Mouse (Mus musculus) monocyte, adult 5-6 weeks (primary cell): ENCODE results near the gene Gm4969. TPM values are rescaled to one million over a fixed set of nuclear protein-coding genes. Genes with fewer than 3 reads are reported as not detected.
A peak's percentile ranks its signal among the peaks of the same experiment; 100 is the strongest.

Experiments
- ATAC-seq: fragments of 153-309, 156-312 bp; replicated peaks from 2 replicates; pipeline ENCODE4 v1.8.0; 2017; ENCODE audit warnings: mild to moderate bottlenecking; ENCODE audit not compliant: low TSS enrichment, insufficient number of reproducible peaks, severe bottlenecking, poor library complexity, low FRiP score
- total RNA-seq: library from RNA; stranded (forward); fragments of 200-1000, 200-491, 200-594 nt; gene quantifications from 3 replicates; pipeline ENCODE4 v1.2.3, GENCODE M21; 2017

Gene Gm4969
- total RNA-seq, 1 experiment from 2014 or later: not detected

- ATAC-seq: no peak
Observed at GRCm38 (mm10) chr7:19096421-19096976, 21.7 kb downstream of the Gm4969 start.

GRCm38 (mm10) chr7:19095751-19096110 lies 22.4 kb downstream of the Gm4969 start:
- ATAC-seq: no peak

DNA sequence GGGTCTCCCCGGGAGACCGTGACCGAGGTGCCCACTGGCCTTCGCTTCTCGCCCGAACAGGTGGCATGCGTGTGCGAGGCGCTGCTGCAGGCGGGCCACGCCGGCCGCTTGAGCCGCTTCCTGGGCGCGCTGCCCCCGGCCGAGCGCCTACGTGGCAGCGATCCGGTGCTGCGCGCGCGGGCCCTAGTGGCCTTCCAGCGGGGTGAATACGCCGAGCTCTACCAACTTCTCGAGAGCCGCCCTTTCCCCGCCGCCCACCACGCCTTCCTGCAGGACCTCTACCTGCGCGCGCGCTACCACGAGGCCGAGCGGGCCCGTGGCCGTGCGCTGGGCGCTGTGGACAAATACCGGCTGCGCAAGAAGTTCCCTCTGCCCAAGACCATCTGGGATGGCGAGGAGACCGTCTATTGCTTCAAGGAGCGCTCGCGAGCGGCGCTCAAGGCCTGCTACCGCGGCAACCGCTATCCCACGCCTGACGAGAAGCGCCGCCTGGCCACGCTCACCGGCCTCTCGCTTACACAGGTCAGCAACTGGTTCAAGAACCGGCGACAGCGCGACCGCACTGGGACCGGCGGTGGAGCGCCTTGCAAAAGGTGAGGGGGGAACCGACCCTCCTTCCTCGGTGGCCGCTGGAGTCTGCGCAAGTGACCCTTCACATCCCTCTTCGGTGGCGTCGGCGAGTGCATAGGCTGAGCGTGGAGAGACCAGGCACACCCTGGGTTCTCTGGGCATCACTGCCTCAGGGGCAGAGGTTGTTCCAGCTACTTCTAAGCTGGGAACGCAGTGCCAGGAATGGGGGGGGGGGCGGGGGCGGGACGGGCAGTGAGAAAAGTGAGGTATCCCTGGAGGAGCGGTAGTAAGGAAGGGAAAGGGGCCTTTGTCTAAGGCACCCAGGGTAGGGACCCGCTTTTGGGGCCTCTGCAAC lies 23.1 kb downstream of the Gm4969 start:
- no peak for ATAC-seq

- ATAC-seq: no peak
Observed at GRCm38 (mm10) chr7:19094471-19094825, 23.7 kb downstream of the Gm4969 start, which contains the start of gene Six5. Gene Six5 (plus strand): TSS chr7:19094594.

GRCm38 (mm10) chr7:19093537-19094385 lies 24.4 kb downstream of the Gm4969 start:
- no peak; the same call in 1 of the 2 replicates for ATAC-seq

GRCm38 (mm10) chr7:19093174-19093521 lies 25.0 kb downstream of the Gm4969 start:
- ATAC-seq: peak; percentile 48

DNA sequence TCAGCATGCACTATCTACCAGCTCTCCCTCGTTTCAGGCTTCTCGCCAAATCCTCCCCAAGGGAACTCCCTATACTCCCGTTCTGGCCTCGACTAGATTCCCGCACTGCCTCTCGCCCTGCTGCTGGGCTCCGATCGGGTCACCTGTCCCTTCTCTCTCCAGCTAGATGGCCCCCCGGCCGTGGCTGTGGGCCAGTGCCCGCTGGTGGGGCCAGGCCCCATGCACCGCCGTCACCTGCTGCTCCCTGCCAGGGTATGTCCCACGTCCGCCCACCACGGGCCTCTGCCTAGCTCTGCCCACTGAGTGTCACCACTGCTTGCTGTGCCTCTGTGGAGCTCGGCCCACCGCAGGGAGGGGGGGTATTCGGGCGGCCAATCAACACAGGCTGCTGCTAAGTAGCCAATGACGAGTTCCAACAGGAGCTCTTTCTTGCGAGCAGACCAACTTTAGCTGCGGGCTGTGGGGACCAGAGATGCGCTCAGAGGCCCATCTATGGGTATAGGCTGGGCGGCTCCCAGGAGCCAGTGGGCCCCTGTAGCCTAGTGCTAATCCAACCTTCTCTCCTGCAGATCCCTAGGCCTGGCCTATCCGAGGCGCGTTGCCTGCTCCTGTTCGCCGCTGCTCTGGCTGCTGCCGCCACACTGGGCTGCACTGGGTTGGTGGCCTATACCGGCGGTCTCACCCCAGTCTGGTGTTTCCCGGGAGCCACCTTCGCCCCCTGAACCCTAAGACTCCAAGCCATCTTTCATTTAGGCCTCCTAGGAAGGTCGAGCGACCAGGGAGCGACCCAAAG lies 25.6 kb downstream of the Gm4969 start:
- ATAC-seq: no peak

GRCm38 (mm10) chr7:19091913-19092312 lies 26.3 kb downstream of the Gm4969 start:
- no peak for ATAC-seq

DNA sequence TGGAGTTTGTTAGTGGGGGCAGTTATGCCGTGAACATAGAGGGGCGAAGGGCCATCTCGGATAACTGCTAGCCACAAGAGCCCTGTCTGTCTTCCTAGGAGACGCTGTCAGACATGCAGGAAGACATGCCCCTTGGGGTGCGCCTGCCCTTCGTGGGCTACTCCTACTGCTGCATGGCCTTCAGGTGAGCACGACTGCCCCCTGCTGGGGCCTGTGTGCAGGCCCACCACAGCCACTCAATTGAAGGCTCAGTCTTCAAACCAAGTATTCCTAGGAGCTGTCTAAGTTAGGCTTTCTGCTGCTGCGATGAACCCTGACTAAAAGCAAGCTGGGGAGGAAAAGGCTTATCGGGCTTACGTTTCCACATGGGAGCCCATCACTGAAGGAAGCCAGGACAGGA lies 29.4 kb downstream of the Gm4969 start:
- no peak for ATAC-seq

DNA sequence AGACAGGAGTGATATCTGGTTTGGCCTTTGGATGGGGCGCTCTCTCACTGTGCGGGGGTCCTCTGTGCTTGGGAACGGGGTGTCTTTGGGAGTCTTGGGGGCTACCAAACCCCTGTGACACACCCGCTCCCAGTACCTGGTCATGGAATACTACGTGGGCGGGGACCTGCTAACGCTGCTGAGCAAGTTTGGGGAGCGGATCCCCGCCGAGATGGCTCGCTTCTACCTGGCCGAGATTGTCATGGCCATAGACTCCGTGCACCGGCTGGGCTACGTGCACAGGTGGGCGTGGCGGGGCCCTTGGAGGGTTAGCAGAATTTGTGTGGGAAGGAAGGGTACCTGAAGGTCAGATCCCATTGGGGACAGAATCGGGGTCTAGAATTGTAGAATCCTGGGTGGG lies 31.4 kb downstream of the Gm4969 start:
- no peak for ATAC-seq

GRCm38 (mm10) chr7:19086042-19086441 lies 32.1 kb downstream of the Gm4969 start:
- ATAC-seq: no peak

GRCm38 (mm10) chr7:19085495-19085894 lies 32.7 kb downstream of the Gm4969 start:
- no peak for ATAC-seq

GRCm38 (mm10) chr7:19084921-19085473 lies 33.2 kb downstream of the Gm4969 start:
- no peak for ATAC-seq

- ATAC-seq: peak; percentile 80
Observed at GRCm38 (mm10) chr7:19084277-19084771, 33.8 kb downstream of the Gm4969 start.

- no peak for ATAC-seq
Observed at GRCm38 (mm10) chr7:19083701-19084100, 34.5 kb downstream of the Gm4969 start, which contains the start of gene Dmpk. Gene Dmpk (plus strand): TSS chr7:19083849.

DNA sequence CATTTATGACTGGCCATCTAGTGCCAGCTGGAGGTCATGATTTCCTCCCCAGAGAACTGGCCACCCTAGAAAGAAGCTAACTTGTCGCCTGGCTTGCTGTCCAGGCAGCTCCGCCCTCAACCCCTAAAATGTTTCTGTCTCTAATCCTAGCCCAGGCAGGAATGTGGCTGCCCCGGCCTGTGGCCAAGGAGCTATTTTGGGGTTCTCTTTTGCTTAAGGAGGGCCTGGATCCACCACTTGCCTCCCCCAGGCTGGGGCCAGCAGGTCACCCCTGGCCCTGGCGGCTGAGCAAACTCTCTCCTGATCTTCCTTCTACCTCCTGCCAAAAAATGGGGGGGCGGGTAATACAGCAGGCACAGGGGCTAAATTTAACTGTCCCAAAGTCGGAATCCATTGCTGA lies 35.1 kb downstream of the Gm4969 start:
- ATAC-seq: no peak

- ATAC-seq: no peak
Observed at GRCm38 (mm10) chr7:19082171-19082570, 36.0 kb downstream of the Gm4969 start.

GRCm38 (mm10) chr7:19080451-19080950 lies 37.7 kb downstream of the Gm4969 start:
- ATAC-seq: no peak
